Mouse (Mus musculus) liver, embryonic 14.5 days (tissue): ENCODE data around the gene Slc4a2. TPM values are rescaled to one million over a fixed set of nuclear protein-coding genes. Genes with fewer than 3 reads are reported as not detected.

Source experiments
- ATAC-seq: fragments of 200-750 bp; cut with Nextera tagmentation; 2 replicates; pipeline ENCODE4 v1.8.0; 2017; ENCODE audit warnings: moderate number of reproducible peaks, mild to moderate bottlenecking, moderate library complexity; ENCODE audit not compliant: insufficient read depth
- DNase-seq, 3 experiments: peaks; one replicate each; pipeline ENCODE4 v3.0.0-alpha.2; 2012 to 2013; ENCODE audit warnings: low read depth in 3 of 3, low spot score in 3 of 3
- H3K27ac ChIP-seq: fragments of 300-500 bp; sonication (generic); 2 replicates; pipeline ENCODE4 v1.5.1; 2014; ENCODE audit warnings: moderate library complexity, mild to moderate bottlenecking, control low read depth, inconsistent platforms
- H3K27me3 ChIP-seq: fragments of 300-500 bp; sonication (generic); 2 replicates; pipeline ENCODE4 v1.6.1; 2014; ENCODE audit warnings: mild to moderate bottlenecking, low read length, moderate library complexity; ENCODE audit not compliant: control insufficient read depth, insufficient read depth
- H3K36me3 ChIP-seq: fragments of 300-500 bp; sonication (generic); replicated peaks from 2 replicates; pipeline ENCODE4 v1.6.1; 2014; ENCODE audit warnings: low read depth; ENCODE audit not compliant: control insufficient read depth, insufficient read depth
- H3K4me1 ChIP-seq, 2 experiments: fragments of 200-500 bp in 1 of 2; fragments of 300-500 bp in 1 of 2; sonication (generic) in 1 of 2; replicated peaks; 2 replicates each; pipeline ENCODE4 v1.6.1; 2012 to 2014; ENCODE audit warnings: antibody characterized with exemption in 1 of 2, inconsistent platforms in 1 of 2, low read length in 1 of 2; ENCODE audit not compliant: control insufficient read depth in 2 of 2, insufficient read depth in 2 of 2
- H3K4me2 ChIP-seq: fragments of 300-500 bp; sonication (generic); 2 replicates; pipeline ENCODE4 v1.6.1; 2014; ENCODE audit warnings: low read depth, mild to moderate bottlenecking, control low read depth, moderate library complexity
- H3K4me3 ChIP-seq, 2 experiments: fragments of 200-500 bp in 1 of 2; fragments of 300-500 bp in 1 of 2; sonication (generic) in 1 of 2; 2 replicates each; pipeline ENCODE4 v1.5.1; 2012 to 2014; ENCODE audit warnings: low read depth in 2 of 2, low read length in 2 of 2, mild to moderate bottlenecking in 2 of 2, control low read depth in 1 of 2, inconsistent platforms in 1 of 2, moderate library complexity in 1 of 2; ENCODE audit not compliant: insufficient read depth in 1 of 2
- H3K9ac ChIP-seq: fragments of 300-500 bp; sonication (generic); replicated peaks from 2 replicates; pipeline ENCODE4 v1.6.1; 2014; ENCODE audit warnings: mild to moderate bottlenecking, control low read depth, moderate library complexity
- H3K9me3 ChIP-seq: fragments of 300-500 bp; sonication (generic); 2 replicates; pipeline ENCODE4 v1.6.1; 2016; ENCODE audit warnings: low read length, mixed read lengths; ENCODE audit not compliant: control insufficient read depth
- CTCF ChIP-seq: IDR thresholded peaks from 2 replicates; pipeline ENCODE4 v1.5.1; 2016; ENCODE audit warnings: antibody characterized with exemption, low read depth, control low read depth
- EP300 ChIP-seq: IDR thresholded peaks from 2 replicates; pipeline ENCODE4 v1.6.1; 2016; ENCODE audit warnings: antibody characterized with exemption, low read depth
- WGBS: fragments of 180-500 bp; shearing (Covaris S2); extraction: QIAGEN DNeasy Blood & Tissue Kit; methylation state at CpG from one replicate; pipeline ENCODE4 v1.1.7; 2014; ENCODE audit not compliant: insufficient replicate concordance; 5-methylcytosine and 5-hydroxymethylcytosine counted together
- polyA plus RNA-seq, 2 experiments: library from polyadenylated mRNA; depleted of rRNA in 1 of 2; stranded (reverse) in 1 of 2; unstranded in 1 of 2; fragments of >200 nt; fragmentation: Nextera tagmentation in 1 of 2; extraction: Ambion mirVana in 1 of 2; gene quantifications; 2 replicates each; pipeline versions ENCODE4 v1.2.1 to v1.2.3; 2012 to 2014

The Slc4a2 gene
- polyA plus RNA-seq, 2 experiments, result 5.6 to 11.6 TPM

DNA sequence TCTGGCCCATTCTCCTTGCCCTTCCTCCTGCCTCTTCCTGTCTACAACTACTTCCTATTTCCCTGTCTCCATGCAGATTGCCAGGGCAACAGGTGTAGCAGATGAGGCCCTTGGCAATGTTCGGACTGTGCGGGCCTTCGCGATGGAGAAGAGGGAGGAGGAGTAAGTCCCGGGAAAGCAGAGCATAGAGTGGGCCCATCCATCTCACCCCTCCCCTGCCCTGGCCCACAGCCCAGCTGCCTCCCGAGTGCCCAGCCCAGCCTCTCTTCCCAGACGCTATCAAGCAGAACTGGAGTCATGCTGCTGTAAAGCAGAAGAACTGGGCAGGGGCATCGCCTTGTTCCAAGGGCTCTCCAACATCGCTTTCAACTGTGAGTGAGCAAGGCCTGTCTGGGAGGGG, 21.7 kb upstream of the Slc4a2 start:
- 74% methylated on average over 9 of the region's 9 CpGs for WGBS
- H3K9me3 ChIP-seq, result no peaks in the 10 kb centered on the region

DNA sequence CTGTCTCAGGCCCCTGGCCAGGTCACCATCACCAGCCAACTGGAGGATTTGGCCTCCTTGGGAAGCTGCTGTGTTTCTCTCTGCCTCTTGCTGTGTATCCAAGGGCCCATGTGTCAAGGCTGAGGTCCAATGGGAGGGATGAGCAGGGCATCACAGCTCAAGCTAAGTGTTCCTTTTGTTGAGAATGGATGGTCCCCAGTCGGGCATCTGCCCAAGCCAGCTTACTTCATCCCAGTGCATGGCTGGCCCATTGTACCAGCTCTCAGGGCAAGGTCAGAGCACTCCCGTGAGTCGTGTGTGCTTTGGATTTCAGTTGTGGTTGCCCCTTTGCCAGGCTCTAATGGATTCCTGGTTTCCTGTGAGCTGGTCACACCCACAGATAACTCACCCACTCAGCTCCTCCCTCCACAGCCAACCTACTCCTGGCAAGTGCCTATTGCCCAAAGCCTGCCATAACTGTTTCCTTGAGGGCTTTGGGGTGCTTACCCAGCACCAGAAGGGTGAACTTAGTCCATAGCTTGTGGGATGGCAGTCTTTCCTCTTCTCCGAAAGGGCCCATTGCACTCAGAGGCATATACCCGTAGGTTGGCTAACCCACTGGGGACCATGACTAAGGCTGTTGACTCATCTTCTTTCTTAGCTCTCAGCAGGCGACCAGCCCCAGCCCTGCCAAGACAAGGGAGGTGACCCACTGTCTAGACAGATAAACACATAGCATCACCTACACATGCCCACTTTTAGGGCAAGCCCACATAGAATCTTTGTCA, 18.9 kb upstream of the Slc4a2 start:
- Histone ChIP-seq H3K36me3 (no peaks in the 10 kb centered on the region), H3K27ac (no peak overlapping the region), H3K4me1 (0 out of 4 replicates have a peak, but pooled peaks cover 0 to 2% of the 10 kb centered on the region in 2 experiments), H3K9ac (no peak overlapping the region), H3K27me3 (no peaks in the 10 kb centered on the region), H3K4me3 (no peak overlapping the region), H3K9me3 (no peaks in the 10 kb centered on the region), H3K4me2 (no peak overlapping the region)
- no peak for TF ChIP-seq EP300
- TF ChIP-seq CTCF, result no peak
- ATAC-seq (no peak), DNase-seq (no peak)
- 51% methylated on average over 6 of the region's 6 CpGs for WGBS

More for the DNA sequence above, 21.7 kb upstream of the Slc4a2 start:
- H3K4me1 ChIP-seq, result 0 out of 4 replicates have a peak, but pooled peaks cover 0 to 2% of the 10 kb centered on the region in 2 experiments
- no peak overlapping the region for H3K4me3 ChIP-seq
- no peak for DNase-seq
- no peak overlapping the region for H3K9ac ChIP-seq
- TF ChIP-seq CTCF (no peak), EP300 (no peak)
- no peak overlapping the region for H3K4me2 ChIP-seq
- no peaks in the 10 kb centered on the region for H3K36me3 ChIP-seq
- H3K27me3 ChIP-seq, result no peaks in the 10 kb centered on the region
- no peak overlapping the region for H3K27ac ChIP-seq
- no peak for ATAC-seq

DNA sequence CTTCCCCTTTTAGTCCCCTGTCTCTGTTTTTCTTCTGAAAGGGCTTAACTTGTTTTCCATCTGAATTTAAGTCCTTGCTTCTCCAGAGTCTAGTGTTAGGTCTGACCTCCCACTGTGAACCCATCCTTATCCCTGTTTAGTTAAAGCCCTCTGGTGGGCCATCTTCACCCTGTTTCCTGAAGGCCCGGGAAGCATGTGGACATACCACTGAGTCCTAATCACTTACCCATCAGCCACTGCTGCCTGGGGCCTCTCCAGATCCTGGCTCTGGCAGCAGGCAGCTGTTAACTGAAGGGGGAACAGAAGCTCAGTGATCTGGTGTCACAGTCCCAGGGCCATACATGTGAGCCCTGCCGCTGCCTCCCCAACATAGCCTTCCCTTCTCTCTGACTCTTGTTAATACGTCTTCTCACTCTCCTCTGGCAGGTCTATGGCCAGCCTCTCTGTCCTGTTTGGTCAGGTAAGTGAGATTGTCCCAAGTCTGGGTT, 18.2 kb upstream of the Slc4a2 start:
- Histone ChIP-seq H3K9me3 (no peaks in the 10 kb centered on the region), H3K9ac (no peak overlapping the region), H3K27me3 (no peaks in the 10 kb centered on the region), H3K4me1 (0 out of 4 replicates have a peak, but pooled peaks cover 0 to 2% of the 10 kb centered on the region in 2 experiments), H3K36me3 (no peaks in the 10 kb centered on the region), H3K4me2 (no peak overlapping the region), H3K27ac (no peak overlapping the region), H3K4me3 (no peak overlapping the region)
- WGBS, result 60% methylated on average over 3 of the region's 3 CpGs
- TF ChIP-seq CTCF (no peak), EP300 (no peak)
- no peak for ATAC-seq
- DNase-seq, result no peak

DNA sequence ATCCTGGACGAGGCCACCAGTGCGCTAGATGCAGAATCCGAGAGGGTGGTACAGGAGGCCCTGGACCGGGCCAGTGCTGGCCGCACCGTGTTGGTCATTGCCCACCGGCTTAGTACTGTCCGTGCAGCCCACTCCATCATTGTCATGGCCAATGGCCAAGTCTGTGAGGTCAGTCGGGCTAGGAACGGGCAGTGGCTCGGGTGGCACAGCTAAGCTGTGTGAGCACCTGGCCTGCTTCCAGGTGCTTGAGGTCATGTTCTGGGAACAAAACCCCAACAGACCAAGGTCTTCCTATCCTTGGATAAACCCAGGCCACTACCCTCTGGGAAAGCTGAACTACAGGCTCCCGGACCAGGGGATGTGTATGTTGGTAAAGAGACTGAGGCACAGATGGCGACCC, 15.0 kb upstream of the Slc4a2 start:
- no peaks in the 10 kb centered on the region for H3K9me3 ChIP-seq
- no peak for DNase-seq
- H3K27ac ChIP-seq, result no peak overlapping the region
- 79% methylated on average over 13 of the region's 13 CpGs for WGBS
- 0 out of 4 replicates have a peak, but pooled peaks cover 0 to 2% of the 10 kb centered on the region in 2 experiments for H3K4me1 ChIP-seq
- no peak overlapping the region for H3K4me3 ChIP-seq
- ATAC-seq, result no peak
- H3K27me3 ChIP-seq, result no peaks in the 10 kb centered on the region
- no peak overlapping the region for H3K4me2 ChIP-seq
- H3K36me3 ChIP-seq, result no peaks in the 10 kb centered on the region
- TF ChIP-seq CTCF (no peak), EP300 (no peak)
- H3K9ac ChIP-seq, result no peak overlapping the region

DNA sequence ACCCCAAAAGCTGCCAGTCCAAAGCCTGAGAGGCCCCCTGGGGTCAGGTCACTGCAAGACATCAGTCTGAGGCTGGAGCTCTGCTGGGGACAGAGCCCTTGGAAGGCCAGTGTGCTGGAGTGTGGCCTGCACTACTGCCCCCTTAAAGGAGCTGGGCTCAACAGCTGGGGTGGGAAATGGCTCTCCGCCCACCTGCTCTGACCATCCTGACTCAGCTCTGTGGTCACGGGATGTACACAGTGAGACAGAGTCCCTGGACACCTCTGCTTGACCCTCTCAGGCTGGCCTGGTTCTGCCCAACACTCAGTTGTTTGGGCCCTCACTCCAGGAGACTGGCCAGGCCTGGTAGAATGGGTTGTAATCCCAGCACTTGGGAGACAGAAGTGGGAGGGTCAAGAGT, 14.2 kb upstream of the Slc4a2 start:
- Histone ChIP-seq H3K27ac (no peak overlapping the region), H3K9ac (no peak overlapping the region), H3K4me1 (0 out of 4 replicates have a peak, but pooled peaks cover 0 to 2% of the 10 kb centered on the region in 2 experiments), H3K36me3 (no peaks in the 10 kb centered on the region), H3K4me3 (no peak overlapping the region), H3K4me2 (no peak overlapping the region), H3K27me3 (no peaks in the 10 kb centered on the region), H3K9me3 (no peaks in the 10 kb centered on the region)
- DNase-seq, result no peak
- WGBS, result 71% methylated on average over 2 of the region's 2 CpGs
- ATAC-seq, result no peak
- TF ChIP-seq CTCF, result no peak
- no peak for TF ChIP-seq EP300
